Mouse (Mus musculus) NIH3T3 (cell line): Measurements from ENCODE around the gene Zfr2.
A peak's percentile ranks its signal among the peaks of the same experiment; 100 is the strongest.

Source experiments
- DNase-seq: peaks from one replicate; pipeline ENCODE4 v3.0.0-alpha.2; 2012; ENCODE audit warnings: low read depth

Zfr2 gene

GRCm38 (mm10) chr10:81247804-81248203 is 14.8 kb downstream of the Zfr2 start:
- no peak for DNase-seq

GRCm38 (mm10) chr10:81249442-81249841 is 16.5 kb downstream of the Zfr2 start:
- DNase-seq, result no peak

- peak; percentile 23 for DNase-seq
Observed at GRCm38 (mm10) chr10:81252424-81253419, 19.8 kb downstream of the Zfr2 start, which contains the start of gene Matk. Gene Matk, plus strand, starts transcription at chr10:81252935.

GRCm38 (mm10) chr10:81254886-81255285 is 21.9 kb downstream of the Zfr2 start:
- no peak for DNase-seq

- DNase-seq, result no peak
Observed at GRCm38 (mm10) chr10:81257158-81258039, 24.4 kb downstream of the Zfr2 start.

GRCm38 (mm10) chr10:81259225-81259884 is 26.4 kb downstream of the Zfr2 start:
- DNase-seq, result no peak

- DNase-seq, result no peak
Observed at GRCm38 (mm10) chr10:81261025-81261424, 28.1 kb downstream of the Zfr2 start.

GRCm38 (mm10) chr10:81265540-81265939 is 32.6 kb downstream of the Zfr2 start:
- DNase-seq, result no peak

GRCm38 (mm10) chr10:81266211-81267105 is 33.5 kb downstream of the Zfr2 start, which contains the start of the genes Mrpl54 and Apba3:
Gene Mrpl54, minus strand, starts transcription at chr10:81266934.
Gene Apba3, plus strand, starts transcription at chr10:81266960.
- DNase-seq, result peak; percentile 99

- peak; percentile 95 for DNase-seq
Observed at GRCm38 (mm10) chr10:81268056-81268455, 35.1 kb downstream of the Zfr2 start.

GRCm38 (mm10) chr10:81268643-81269412 is 35.9 kb downstream of the Zfr2 start:
- DNase-seq, result no peak

- no peak for DNase-seq
Observed at GRCm38 (mm10) chr10:81272356-81272755, 39.4 kb downstream of the Zfr2 start.

GRCm38 (mm10) chr10:81273842-81274241 is 40.9 kb downstream of the Zfr2 start:
- no peak for DNase-seq

GRCm38 (mm10) chr10:81277676-81278075 is 44.7 kb downstream of the Zfr2 start:
- DNase-seq, result no peak

- DNase-seq, result peak; percentile 44
Observed at GRCm38 (mm10) chr10:81279496-81279895, 46.5 kb downstream of the Zfr2 start.

- no peak for DNase-seq
Observed at GRCm38 (mm10) chr10:81284189-81284588, 51.2 kb downstream of the Zfr2 start.

- no peak for DNase-seq
Observed at GRCm38 (mm10) chr10:81284719-81285118, 51.8 kb downstream of the Zfr2 start.

- DNase-seq, result peak; percentile 82
Observed at GRCm38 (mm10) chr10:81285694-81286450, 52.9 kb downstream of the Zfr2 start.

- no peak for DNase-seq
Observed at GRCm38 (mm10) chr10:81286586-81286985, 53.6 kb downstream of the Zfr2 start.
